Mouse (Mus musculus): ENCODE measurements at regions not wholly inside any gene's neighbourhood (a gene's known extent, or its start where the extent isn't known, plus 50 kb on each side); places are given as distances from the start of the nearest gene placed in this dataset.

DNA sequence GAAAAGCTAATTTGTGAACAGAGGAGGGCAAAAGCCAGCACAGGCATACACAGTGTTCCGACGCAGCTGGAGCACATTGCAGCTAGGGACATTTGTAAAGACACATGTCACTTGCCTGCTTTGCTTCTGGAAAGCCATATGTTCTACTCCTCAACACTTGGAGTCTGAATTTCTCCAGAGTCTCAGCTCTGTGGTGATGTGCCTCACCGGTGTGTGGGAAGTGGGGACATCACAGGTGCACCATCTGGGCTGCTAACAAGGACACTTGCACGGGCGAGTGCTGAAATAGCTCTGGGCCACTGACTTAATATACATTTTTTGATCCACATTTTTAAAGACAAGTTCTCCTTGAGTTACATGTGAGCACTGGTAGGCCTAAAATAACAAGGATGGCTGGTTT lies 139.2 kb upstream of the Trpm3 start:
- Histone ChIP-seq H3K4me3 (ENCODE audit: insufficient read depth, low read depth, low read length) (no peak overlapping the region), H3K27ac (replicated peaks; ENCODE audit: low read depth, low read length) (no peak overlapping the region), H3K4me1 (ENCODE audit: control insufficient read depth, insufficient read depth, insufficient read length, low read length) (no peaks in the 10 kb centered on the region)

DNA sequence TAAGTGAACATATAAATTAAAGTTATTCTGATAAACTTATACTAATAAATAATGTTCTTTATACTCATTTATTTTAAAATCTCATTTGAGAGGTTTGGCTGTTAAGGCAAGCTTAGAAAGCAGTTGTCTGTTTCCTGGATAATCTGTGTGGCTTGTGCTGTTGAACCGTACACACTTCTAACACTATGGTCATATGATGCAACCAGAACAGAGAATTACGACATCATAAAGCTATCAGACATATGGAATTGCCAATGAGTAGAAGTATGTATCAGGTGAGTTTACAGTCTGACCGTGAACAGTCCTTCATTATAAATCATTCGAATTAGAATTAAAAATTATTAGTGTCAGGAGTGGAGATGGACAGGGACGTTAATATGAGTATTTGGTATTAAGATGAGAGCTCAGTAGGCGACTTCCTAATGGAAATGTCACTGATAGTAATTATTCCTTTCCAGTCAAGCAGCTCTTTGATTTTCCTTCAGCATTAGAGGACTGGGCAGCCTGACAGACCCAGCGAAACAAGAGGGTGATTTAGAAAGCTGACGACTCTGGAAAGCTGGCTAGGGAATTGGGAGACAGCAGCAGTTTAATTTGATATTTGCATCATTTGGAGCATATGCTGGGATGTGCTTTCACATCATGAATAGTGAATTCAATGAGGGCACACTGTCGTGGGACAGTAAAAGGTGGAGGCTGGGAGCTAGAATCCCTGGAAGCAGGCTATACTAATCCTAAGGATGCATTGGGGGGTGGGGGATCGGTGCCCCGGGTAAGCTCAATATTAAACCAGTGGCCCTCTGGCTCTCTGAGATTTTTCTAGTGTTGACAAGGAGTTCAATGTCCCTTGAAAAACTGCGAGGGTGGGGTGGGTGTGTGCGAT lies 130.6 kb upstream of the Trpm3 start:
- no peak overlapping the region for H3K27ac ChIP-seq (replicated peaks; ENCODE audit: low read depth, low read length)
- no peak overlapping the region for H3K4me3 ChIP-seq (ENCODE audit: insufficient read depth, low read depth, low read length)

DNA sequence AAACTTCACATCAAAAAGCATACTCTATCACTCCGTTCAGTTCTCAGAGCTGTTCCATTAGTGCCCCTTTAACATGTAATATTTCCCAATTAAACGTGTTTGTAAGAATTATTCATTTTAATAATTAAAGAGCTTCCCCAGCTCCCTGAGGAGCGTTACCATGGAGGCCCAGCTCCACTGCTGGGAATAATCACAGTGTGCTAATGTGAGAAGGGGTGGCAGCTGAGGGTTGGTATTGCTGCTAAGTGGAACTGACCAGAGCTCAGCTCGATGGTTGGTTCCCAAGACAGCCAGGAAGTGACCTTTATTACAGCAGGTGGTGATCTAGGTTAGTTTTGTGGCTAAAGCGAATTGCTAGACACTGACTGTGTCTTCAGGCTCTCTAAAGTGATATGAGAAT lies 128.6 kb upstream of the Trpm3 start:
- no peak overlapping the region for H3K27ac ChIP-seq (replicated peaks; ENCODE audit: low read depth, low read length)
- H3K4me3 ChIP-seq (ENCODE audit: insufficient read depth, low read depth, low read length), result no peak overlapping the region
- no peaks in the 10 kb centered on the region for H3K4me1 ChIP-seq (ENCODE audit: control insufficient read depth, insufficient read depth, insufficient read length, low read length)

More for the DNA sequence above, 130.6 kb upstream of the Trpm3 start:
- H3K4me1 ChIP-seq (ENCODE audit: control insufficient read depth, insufficient read depth, insufficient read length, low read length), result no peaks in the 10 kb centered on the region

DNA sequence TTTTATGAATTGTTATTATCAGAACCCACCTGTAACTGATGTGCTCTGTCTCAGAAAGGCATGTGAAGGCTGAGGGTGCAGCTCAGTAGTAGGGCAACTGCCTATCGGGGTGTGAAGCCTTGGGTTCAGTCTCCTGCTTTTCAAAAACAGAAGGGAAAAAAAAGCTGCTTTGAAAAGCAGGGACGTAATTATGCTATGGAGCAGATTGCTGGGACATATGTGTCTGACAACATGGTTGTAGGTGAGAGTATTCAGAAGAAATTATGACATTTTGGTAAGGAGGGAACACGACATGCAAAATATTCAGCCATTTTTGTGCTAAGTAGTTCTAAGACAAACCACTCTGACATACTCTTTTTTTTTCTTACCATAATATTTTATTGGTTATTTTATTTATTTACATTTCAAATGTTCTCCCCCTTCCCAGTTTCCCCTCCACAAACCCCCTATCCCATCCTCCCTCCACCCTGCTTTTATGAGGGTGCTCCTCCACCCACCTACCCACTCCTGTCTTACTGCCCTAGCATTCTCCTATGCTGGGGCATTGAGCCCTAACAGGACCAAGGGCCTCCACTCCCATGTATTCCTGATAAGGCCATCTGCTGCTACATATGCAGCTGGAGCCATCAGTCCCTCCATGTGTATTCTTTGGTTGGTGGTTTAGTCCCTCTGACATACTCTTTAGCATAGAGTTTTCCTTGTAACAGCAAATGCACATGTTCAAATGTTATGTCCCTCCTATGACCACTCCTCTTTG lies 122.8 kb upstream of the Trpm3 start:
- H3K4me3 ChIP-seq (ENCODE audit: insufficient read depth, low read depth, low read length), result no peak overlapping the region
- no peaks in the 10 kb centered on the region for H3K4me1 ChIP-seq (ENCODE audit: control insufficient read depth, insufficient read depth, insufficient read length, low read length)
- no peak overlapping the region for H3K27ac ChIP-seq (replicated peaks; ENCODE audit: low read depth, low read length)

DNA sequence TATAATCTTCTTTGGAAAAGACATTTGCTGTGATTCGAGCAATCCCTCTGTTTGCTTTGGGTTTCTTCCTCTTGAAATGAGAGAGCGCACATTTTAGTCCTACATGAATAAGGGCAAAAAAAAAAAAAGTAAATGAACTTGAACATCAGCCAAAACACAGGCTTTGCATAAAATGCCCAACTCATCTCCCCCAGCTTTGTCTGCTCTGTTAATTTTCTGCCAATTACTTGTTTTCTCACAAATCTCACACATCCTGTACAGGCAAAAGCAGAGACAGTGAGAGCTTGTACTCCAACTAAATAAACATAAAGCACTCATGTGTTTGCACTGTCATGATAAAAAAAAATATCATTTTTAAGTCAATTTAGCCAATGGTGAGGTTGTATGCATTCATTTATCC lies 121.4 kb upstream of the Trpm3 start:
- Histone ChIP-seq H3K4me1 (ENCODE audit: control insufficient read depth, insufficient read depth, insufficient read length, low read length) (no peaks in the 10 kb centered on the region), H3K27ac (replicated peaks; ENCODE audit: low read depth, low read length) (no peak overlapping the region), H3K4me3 (ENCODE audit: insufficient read depth, low read depth, low read length) (no peak overlapping the region)

DNA sequence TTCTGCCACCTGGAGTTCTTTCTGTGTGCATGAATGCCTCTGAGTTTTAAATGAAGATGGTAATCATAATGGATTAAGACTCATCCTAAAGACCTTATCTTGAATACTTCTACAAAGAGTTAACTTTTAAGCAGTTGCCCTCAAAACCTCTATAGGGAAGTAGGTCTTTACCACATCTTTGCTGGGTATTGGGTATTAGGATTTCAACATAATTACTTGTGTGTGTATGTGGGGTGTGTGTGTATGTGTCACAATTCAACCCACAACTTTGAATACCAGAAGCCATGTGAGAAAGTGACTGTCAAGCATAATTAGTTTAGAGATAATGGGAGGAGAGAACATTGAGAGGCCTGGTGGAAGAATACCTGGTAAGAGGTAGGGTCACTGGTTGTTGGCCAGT lies 111.3 kb upstream of the Trpm3 start:
- Histone ChIP-seq H3K4me3 (ENCODE audit: insufficient read depth, low read depth, low read length) (no peak overlapping the region), H3K4me1 (ENCODE audit: control insufficient read depth, insufficient read depth, insufficient read length, low read length) (no peaks in the 10 kb centered on the region), H3K27ac (replicated peaks; ENCODE audit: low read depth, low read length) (no peak overlapping the region)

DNA sequence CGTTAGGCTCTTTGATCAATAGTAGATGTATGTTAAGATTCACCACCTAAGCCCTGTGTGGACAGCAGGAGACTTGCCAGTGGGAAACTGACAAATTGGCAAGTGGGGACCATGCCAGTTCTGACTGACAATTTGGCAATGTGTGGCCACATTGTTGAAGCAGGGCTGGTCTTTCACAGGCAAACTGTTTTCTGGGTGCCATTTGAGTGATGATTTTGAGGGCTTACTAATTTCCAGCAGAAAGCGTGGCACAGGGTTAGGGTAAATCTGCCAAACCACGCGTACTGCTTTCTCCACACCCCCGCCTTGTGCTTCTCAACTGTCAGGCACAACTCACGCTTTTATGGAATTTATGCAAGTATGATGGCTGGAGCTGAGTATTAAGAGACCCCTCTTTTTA lies 91.2 kb upstream of the Trpm3 start:
- no peak overlapping the region for H3K4me3 ChIP-seq (ENCODE audit: insufficient read depth, low read depth, low read length)
- H3K4me1 ChIP-seq (ENCODE audit: control insufficient read depth, insufficient read depth, insufficient read length, low read length), result no peaks in the 10 kb centered on the region
- no peak overlapping the region for H3K27ac ChIP-seq (replicated peaks; ENCODE audit: low read depth, low read length)

DNA sequence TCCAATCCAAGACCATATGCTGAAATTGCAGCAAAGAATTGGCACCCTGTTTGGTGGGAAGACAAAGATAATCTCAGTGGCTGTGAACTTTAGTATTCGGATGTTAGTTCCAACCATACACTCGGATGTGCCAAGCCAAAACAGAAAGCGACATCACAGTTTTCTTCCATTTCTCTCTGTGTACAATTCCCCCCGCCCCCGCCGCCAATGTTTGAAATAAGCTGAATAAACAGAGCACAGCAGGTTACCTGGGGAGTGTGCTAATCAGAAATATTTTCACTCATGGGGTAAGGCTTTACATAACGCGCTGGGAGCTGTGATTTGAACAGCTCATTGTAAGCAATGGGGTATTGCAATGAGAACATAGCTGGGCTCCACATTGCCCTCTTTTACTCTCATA lies 72.5 kb upstream of the Trpm3 start:
- Histone ChIP-seq H3K27ac (replicated peaks; ENCODE audit: low read depth, low read length) (no peak overlapping the region), H3K4me3 (ENCODE audit: insufficient read depth, low read depth, low read length) (no peak overlapping the region), H3K4me1 (ENCODE audit: control insufficient read depth, insufficient read depth, insufficient read length, low read length) (no peaks in the 10 kb centered on the region)

DNA sequence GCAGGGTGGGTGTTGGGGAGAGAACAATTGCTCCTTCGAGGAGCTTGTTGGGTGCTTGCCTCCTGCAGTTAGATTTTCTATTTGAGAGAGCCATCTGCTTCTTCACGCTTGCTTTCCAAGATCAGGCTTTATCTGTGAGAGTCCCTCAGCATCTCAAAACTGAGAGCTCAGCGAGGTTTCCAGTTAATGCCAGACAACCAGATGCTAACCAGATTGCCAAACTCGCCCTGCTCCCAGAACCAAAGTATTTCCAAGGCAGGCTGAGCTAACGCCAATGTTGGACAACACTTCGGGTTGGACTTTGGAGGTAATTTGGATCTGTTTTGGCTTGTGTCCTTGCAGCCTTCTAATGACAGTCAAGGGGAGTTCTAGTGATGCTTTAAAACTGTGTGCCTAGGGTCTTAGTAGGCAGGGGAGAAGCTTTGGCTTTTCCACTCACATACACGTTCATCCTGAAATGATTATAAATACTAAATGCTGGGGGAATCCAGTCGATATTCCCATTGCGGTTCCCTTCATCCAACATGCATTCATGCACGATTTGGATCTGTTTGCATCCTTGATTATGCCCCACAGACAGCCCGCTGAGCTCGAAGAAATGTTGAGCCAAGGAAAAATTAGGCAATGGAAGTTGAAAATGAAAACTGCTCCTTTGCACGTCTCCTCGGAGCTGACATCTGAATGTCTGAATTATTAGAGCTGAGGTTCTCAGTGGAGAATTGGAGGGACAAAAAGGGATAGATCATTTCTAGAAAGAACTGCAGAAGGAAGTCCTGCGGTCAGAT lies 68.4 kb upstream of the Trpm3 start:
- Histone ChIP-seq H3K27ac (replicated peaks; ENCODE audit: low read depth, low read length) (no peak overlapping the region), H3K4me3 (ENCODE audit: insufficient read depth, low read depth, low read length) (no peak overlapping the region), H3K4me1 (ENCODE audit: control insufficient read depth, insufficient read depth, insufficient read length, low read length) (no peaks in the 10 kb centered on the region)

DNA sequence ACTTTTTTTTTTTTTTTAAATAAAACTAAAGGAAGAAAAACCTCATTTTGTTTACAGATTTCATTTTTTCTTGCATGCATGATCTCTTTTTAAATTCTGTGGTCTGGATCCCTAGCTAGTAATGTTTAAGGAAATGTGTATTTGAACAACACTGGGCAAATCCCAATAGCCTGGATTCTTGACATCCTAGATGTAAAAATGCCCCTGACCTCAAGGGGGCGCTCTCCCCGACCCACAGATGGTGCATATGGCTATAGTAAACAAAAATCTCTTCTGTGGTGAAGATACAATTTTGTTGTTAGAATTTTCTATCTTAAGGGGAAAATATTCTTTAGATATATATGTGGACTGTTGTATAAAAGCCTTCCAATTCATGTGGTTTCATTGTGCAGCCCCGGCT lies 67.1 kb upstream of the Trpm3 start:
- no peaks in the 10 kb centered on the region for H3K4me1 ChIP-seq (ENCODE audit: control insufficient read depth, insufficient read depth, insufficient read length, low read length)
- no peak overlapping the region for H3K4me3 ChIP-seq (ENCODE audit: insufficient read depth, low read depth, low read length)
- no peak overlapping the region for H3K27ac ChIP-seq (replicated peaks; ENCODE audit: low read depth, low read length)

DNA sequence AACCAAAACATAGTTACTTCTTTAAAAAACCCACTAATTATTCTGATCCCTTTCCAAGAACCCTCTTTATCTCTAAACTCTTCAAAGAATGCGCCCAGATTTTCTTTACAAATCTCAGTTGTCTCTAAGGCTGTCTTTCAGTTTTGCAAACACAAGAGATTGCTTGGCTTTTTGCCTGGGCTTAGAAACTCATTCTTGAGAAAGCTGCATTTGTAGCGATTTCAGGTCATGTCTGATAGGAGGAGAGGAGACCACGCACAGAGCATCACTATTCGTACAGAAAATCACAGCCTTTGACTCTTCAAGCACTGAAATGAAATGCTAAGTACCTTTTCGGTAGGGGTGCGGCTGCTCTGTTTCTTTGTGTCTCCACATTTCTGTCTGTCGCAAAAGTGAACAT lies 64.8 kb upstream of the Trpm3 start:
- H3K4me3 ChIP-seq (ENCODE audit: insufficient read depth, low read depth, low read length), result no peak overlapping the region
- no peaks in the 10 kb centered on the region for H3K4me1 ChIP-seq (ENCODE audit: control insufficient read depth, insufficient read depth, insufficient read length, low read length)
- no peak overlapping the region for H3K27ac ChIP-seq (replicated peaks; ENCODE audit: low read depth, low read length)

DNA sequence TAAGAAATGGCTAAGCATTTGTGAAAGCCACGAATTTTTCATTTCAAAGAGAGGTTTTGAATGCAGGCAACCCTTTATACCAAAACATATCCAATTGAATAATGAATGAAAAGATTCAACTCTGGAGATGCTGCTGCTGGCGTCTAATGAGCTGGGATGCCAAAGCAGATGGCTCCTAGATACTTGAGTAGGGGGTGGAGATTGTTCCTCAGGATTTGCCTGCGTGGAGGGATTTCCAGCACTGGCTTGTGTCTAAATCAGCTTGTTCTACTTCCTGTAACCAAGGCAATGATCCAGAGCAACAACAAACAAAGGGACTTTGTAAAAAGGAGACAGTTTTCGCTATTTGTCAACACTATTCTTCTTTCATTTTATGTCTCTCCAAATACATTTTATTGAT lies 57.4 kb upstream of the Trpm3 start:
- no peak overlapping the region for H3K27ac ChIP-seq (replicated peaks; ENCODE audit: low read depth, low read length)
- H3K4me3 ChIP-seq (ENCODE audit: insufficient read depth, low read depth, low read length), result no peak overlapping the region
- H3K4me1 ChIP-seq (ENCODE audit: control insufficient read depth, insufficient read depth, insufficient read length, low read length), result no peaks in the 10 kb centered on the region

Data from brown adipose tissue, adult 24 weeks (tissue).